Mouse (Mus musculus): ENCODE data around the gene Tuba1c. TPM values are rescaled to one million over a fixed set of nuclear protein-coding genes. Genes with fewer than 3 reads are reported as not detected.

Gene Tuba1c
- polyA plus RNA-seq, 1 experiment from 2014 or later: 142 TPM

DNA sequence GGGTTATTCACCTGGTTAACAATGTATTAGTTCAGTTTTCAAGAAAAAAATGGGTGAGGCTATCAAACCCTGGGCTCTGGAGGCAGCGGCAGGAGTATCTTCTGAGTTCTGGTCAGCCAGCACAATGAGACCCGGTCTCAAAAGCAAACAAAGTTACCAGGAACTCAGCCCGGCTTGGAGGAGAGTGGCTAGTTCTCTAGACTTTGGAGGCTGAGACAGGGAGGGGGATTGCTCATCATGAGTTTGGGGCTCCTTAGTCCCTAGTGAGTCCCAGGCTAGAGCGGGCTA is 1.6 kb downstream of the Tuba1c start:
- Histone ChIP-seq H3K4me1 (replicated peaks; ENCODE audit: control insufficient read depth, insufficient read depth, low read length) (peaks cover 20% of the 10 kb centered on the region), H3K27me3 (ENCODE audit: control insufficient read depth, insufficient read depth, low read length) (no peaks in the 10 kb centered on the region), H3K9ac (ENCODE audit: low read length) (peak overlapping the region; percentile 24; the same call in 1 of the 2 replicates), H3K36me3 (ENCODE audit: control insufficient read depth, insufficient read depth, low read length) (no peaks in the 10 kb centered on the region; the same call in 1 of the 2 replicates), H3K9me3 (ENCODE audit: control insufficient read depth, low read length) (no peaks in the 10 kb centered on the region), H3K27ac (ENCODE audit: low read depth, low read length) (no peak overlapping the region), H3K4me3 (ENCODE audit: low read depth, low read length) (peak overlapping the region; percentile 58), H3K4me2 (ENCODE audit: low read depth, low read length, severe bottlenecking) (peak overlapping the region; percentile 65)
- DNase-seq (ENCODE audit: low spot score) (no peak), ATAC-seq (replicated peaks; ENCODE audit: low FRiP score) (no peak)
- WGBS: 88% methylated on average over 4 of the region's 4 CpGs

DNA sequence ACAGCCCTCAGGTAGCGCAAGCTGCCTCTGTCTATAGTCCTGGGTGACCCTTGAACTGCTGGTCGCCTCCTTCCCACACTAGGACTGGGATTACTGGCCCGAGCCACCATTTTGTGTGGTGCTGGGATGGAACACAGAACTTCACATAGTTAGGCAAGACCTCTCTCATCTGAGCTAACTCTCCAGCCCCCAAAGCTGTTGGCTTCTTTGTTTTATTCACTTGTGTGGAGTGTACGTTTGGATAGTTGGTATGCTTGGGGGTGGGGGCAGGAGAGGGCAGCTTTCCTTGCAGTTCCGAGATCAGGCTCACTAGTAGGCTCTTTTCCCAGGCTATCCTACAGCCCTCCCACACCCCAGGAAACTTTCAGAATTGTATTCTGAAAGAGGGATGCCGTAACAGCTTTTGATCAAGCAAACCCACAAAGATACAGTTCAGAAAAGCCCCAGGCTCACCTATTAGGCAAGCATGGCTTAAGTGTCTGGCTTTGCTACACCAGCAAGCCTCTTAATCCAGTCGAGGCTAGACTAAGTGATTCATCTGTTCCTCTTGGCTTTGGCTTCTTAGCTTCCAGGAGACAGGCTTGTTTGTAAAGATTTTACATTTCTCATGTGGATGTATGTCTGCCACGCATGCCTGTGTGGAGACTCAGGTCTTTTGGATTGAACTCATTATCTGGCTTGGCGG is 2.5 kb downstream of the Tuba1c start:
- no peak for DNase-seq (ENCODE audit: low spot score)
- 72% methylated on average over 9 of the region's 9 CpGs for WGBS
- Histone ChIP-seq H3K9ac (ENCODE audit: low read length) (peak overlapping the region; percentile 7; the same call in 1 of the 2 replicates), H3K4me1 (replicated peaks; ENCODE audit: control insufficient read depth, insufficient read depth, low read length) (peaks cover 20% of the 10 kb centered on the region), H3K9me3 (ENCODE audit: control insufficient read depth, low read length) (no peaks in the 10 kb centered on the region), H3K4me3 (ENCODE audit: low read depth, low read length) (peak overlapping the region; percentile 58), H3K27me3 (ENCODE audit: control insufficient read depth, insufficient read depth, low read length) (no peaks in the 10 kb centered on the region), H3K36me3 (ENCODE audit: control insufficient read depth, insufficient read depth, low read length) (no peaks in the 10 kb centered on the region; the same call in 1 of the 2 replicates), H3K27ac (ENCODE audit: low read depth, low read length) (no peak overlapping the region), H3K4me2 (ENCODE audit: low read depth, low read length, severe bottlenecking) (peak overlapping the region; percentile 65)
- no peak for ATAC-seq (replicated peaks; ENCODE audit: low FRiP score)

DNA sequence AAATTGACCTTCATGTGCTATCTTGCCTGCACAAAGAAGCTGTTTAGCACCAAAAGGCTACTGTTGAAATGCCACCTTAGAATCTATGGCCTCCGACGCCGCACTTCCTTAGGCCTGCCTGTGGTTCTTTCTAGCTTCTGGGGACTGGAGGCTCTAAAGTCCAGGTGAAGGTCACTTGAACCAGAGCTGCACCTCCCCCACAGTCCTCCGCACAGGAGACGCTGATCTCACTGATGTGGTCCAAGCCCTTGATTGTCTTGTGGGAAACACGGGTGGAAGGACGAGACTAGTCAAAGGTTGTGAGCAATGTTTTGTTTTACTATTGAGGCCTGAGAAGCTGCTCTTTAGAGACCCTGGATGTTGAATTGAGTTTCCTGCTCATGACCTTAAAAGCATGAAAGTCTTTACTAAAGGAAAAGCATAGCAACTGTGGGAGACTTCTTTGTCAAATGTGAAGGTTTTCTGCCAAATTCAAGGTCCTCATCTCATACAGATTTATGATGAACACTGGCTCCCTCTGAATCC is 3.1 kb downstream of the Tuba1c start:
- Histone ChIP-seq H3K27me3 (ENCODE audit: control insufficient read depth, insufficient read depth, low read length) (no peaks in the 10 kb centered on the region), H3K4me3 (ENCODE audit: low read depth, low read length) (peak overlapping the region; percentile 58; the same call in 1 of the 2 replicates), H3K9me3 (ENCODE audit: control insufficient read depth, low read length) (no peaks in the 10 kb centered on the region), H3K4me2 (ENCODE audit: low read depth, low read length, severe bottlenecking) (peak overlapping the region; percentile 65; the same call in 1 of the 2 replicates), H3K4me1 (replicated peaks; ENCODE audit: control insufficient read depth, insufficient read depth, low read length) (peaks cover 20% of the 10 kb centered on the region), H3K9ac (ENCODE audit: low read length) (peak overlapping the region; percentile 23; the same call in 1 of the 2 replicates), H3K36me3 (ENCODE audit: control insufficient read depth, insufficient read depth, low read length) (no peaks in the 10 kb centered on the region; the same call in 1 of the 2 replicates), H3K27ac (ENCODE audit: low read depth, low read length) (no peak overlapping the region)
- DNase-seq (ENCODE audit: low spot score) (no peak), ATAC-seq (replicated peaks; ENCODE audit: low FRiP score) (no peak)
- WGBS: 73% methylated on average over 7 of the region's 7 CpGs

DNA sequence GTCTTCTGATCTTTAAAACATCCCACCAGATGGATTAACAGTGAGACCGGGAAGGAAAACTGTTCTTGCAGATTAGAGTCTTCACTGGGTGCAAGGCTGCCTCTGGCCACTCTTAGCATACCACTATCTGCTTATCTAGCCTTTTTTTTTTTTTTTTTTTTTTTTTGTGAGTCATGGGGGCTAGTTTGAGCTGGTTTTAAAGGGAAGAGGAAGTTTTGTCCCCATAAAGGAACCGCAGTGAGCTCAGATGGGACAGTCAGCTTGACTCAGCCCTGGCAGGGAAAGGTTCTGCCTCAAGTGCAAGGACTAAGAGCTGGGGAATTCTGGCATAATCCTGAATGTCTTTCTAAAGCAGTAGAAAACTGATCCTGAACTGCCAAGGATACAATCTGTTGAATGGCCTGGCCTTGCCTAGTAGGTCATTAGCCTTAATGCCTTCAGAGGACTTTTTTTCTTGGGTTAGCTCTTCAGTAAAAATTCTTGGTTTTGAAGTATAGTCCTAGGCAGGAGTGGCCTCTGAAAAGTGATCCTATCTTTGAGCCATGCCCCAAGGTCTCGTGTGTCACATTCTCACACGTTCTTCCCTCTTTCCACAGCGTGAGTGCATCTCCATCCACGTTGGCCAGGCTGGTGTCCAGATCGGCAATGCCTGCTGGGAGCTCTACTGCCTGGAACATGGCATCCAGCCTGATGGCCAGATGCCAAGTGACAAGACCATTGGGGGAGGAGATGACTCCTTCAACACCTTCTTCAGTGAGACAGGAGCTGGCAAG is 4.0 kb downstream of the Tuba1c start:
- DNase-seq (ENCODE audit: low spot score) (no peak), ATAC-seq (replicated peaks; ENCODE audit: low FRiP score) (no peak)
- no peak overlapping the region for H3K4me3 ChIP-seq (ENCODE audit: low read depth, low read length)
- H3K27ac ChIP-seq (ENCODE audit: low read depth, low read length): no peak overlapping the region
- H3K27me3 ChIP-seq (ENCODE audit: control insufficient read depth, insufficient read depth, low read length): no peaks in the 10 kb centered on the region
- H3K9me3 ChIP-seq (ENCODE audit: control insufficient read depth, low read length): no peaks in the 10 kb centered on the region
- H3K4me2 ChIP-seq (ENCODE audit: low read depth, low read length, severe bottlenecking): no peak overlapping the region
- WGBS: 91% methylated on average over 7 of the region's 7 CpGs
- H3K4me1 ChIP-seq (replicated peaks; ENCODE audit: control insufficient read depth, insufficient read depth, low read length): peaks cover 20% of the 10 kb centered on the region
- H3K9ac ChIP-seq (ENCODE audit: low read length): no peak overlapping the region
- no peaks in the 10 kb centered on the region; the same call in 1 of the 2 replicates for H3K36me3 ChIP-seq (ENCODE audit: control insufficient read depth, insufficient read depth, low read length)

DNA sequence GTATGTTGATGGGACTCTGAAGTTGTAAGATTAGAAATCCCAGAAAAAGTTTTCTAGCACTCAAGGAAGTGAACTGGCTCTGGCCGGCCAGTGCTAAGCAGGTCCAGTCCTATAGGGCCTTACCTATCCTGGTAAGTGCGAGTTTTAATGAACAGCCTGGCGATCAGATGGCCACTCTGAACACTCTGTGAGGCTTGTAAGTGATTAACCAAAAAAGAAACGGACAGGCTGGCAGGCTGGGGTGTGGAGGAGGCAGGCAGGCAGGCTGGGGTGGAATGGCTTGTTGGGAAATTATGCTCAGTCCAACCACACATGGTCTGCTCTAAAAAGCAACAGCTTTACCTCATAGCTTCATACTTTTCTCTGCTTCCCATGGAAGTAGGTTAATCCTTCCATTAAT is 5.7 kb downstream of the Tuba1c start:
- no peaks in the 10 kb centered on the region for H3K9me3 ChIP-seq (ENCODE audit: control insufficient read depth, low read length)
- H3K4me2 ChIP-seq (ENCODE audit: low read depth, low read length, severe bottlenecking): no peak overlapping the region
- no peaks in the 10 kb centered on the region for H3K27me3 ChIP-seq (ENCODE audit: control insufficient read depth, insufficient read depth, low read length)
- H3K27ac ChIP-seq (ENCODE audit: low read depth, low read length): no peak overlapping the region
- ATAC-seq (replicated peaks; ENCODE audit: low FRiP score) (no peak), DNase-seq (ENCODE audit: low spot score) (no peak)
- H3K9ac ChIP-seq (ENCODE audit: low read length): no peak overlapping the region
- peaks cover 15% of the 10 kb centered on the region for H3K4me1 ChIP-seq (replicated peaks; ENCODE audit: control insufficient read depth, insufficient read depth, low read length)
- no peaks in the 10 kb centered on the region; the same call in 1 of the 2 replicates for H3K36me3 ChIP-seq (ENCODE audit: control insufficient read depth, insufficient read depth, low read length)
- no peak overlapping the region for H3K4me3 ChIP-seq (ENCODE audit: low read depth, low read length)
- 89% methylated on average over 4 of the region's 4 CpGs for WGBS

DNA sequence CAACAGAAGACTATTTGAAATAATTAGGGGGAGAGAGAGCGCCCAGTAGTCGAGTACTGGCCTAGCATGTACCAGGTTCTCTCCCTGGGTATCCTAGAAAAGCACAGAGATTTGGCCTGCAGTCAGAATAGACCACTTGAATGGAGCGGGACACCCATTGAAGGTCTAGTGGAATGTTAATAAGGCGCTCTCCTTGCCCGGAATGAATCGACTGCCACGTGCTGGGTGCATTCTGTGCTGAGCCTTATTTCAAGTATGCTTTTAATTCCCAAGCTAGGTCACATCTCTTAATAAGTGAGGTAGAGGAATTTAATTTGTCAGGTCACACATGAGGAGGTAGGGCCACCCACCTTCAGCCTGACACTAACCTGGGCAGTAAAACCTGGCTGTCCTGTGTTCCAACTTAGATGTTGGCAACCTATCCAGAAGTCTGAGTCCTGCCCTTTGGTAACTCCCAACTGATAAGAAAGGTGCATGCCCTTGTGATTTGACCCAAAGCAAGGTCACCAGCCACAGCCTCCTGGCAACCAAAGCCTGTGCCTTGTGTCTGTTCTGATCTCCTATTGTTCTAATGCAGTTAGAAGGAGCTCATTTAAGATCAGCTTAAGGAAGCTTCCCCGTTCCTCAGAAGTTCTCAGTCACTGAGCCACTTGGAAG is 6.7 kb downstream of the Tuba1c start:
- WGBS: 86% methylated on average over 8 of the region's 8 CpGs
- no peak for DNase-seq (ENCODE audit: low spot score)
- no peak overlapping the region for H3K4me2 ChIP-seq (ENCODE audit: low read depth, low read length, severe bottlenecking)
- no peak overlapping the region for H3K27ac ChIP-seq (ENCODE audit: low read depth, low read length)
- no peaks in the 10 kb centered on the region for H3K27me3 ChIP-seq (ENCODE audit: control insufficient read depth, insufficient read depth, low read length)
- peaks cover 14% of the 10 kb centered on the region for H3K4me1 ChIP-seq (replicated peaks; ENCODE audit: control insufficient read depth, insufficient read depth, low read length)
- no peaks in the 10 kb centered on the region for H3K9me3 ChIP-seq (ENCODE audit: control insufficient read depth, low read length)
- H3K9ac ChIP-seq (ENCODE audit: low read length): no peak overlapping the region
- H3K4me3 ChIP-seq (ENCODE audit: low read depth, low read length): no peak overlapping the region
- ATAC-seq (replicated peaks; ENCODE audit: low FRiP score): no peak
- no peaks in the 10 kb centered on the region; the same call in 1 of the 2 replicates for H3K36me3 ChIP-seq (ENCODE audit: control insufficient read depth, insufficient read depth, low read length)

GRCm38 (mm10) chr15:99038025-99038424 is 8.3 kb downstream of the Tuba1c start:
- no peak for ATAC-seq (replicated peaks; ENCODE audit: low FRiP score)
- DNase-seq (ENCODE audit: low spot score): no peak
- WGBS: 85% methylated on average over 1 of the region's 1 CpGs
- Histone ChIP-seq H3K36me3 (ENCODE audit: control insufficient read depth, insufficient read depth, low read length) (no peaks in the 10 kb centered on the region; the same call in 1 of the 2 replicates), H3K4me1 (replicated peaks; ENCODE audit: control insufficient read depth, insufficient read depth, low read length) (peaks cover 2% of the 10 kb centered on the region; the same call in 1 of the 2 replicates), H3K27ac (ENCODE audit: low read depth, low read length) (no peak overlapping the region), H3K9me3 (ENCODE audit: control insufficient read depth, low read length) (no peaks in the 10 kb centered on the region), H3K4me2 (ENCODE audit: low read depth, low read length, severe bottlenecking) (no peak overlapping the region), H3K27me3 (ENCODE audit: control insufficient read depth, insufficient read depth, low read length) (no peaks in the 10 kb centered on the region), H3K4me3 (ENCODE audit: low read depth, low read length) (no peak overlapping the region), H3K9ac (ENCODE audit: low read length) (no peak overlapping the region)

DNA sequence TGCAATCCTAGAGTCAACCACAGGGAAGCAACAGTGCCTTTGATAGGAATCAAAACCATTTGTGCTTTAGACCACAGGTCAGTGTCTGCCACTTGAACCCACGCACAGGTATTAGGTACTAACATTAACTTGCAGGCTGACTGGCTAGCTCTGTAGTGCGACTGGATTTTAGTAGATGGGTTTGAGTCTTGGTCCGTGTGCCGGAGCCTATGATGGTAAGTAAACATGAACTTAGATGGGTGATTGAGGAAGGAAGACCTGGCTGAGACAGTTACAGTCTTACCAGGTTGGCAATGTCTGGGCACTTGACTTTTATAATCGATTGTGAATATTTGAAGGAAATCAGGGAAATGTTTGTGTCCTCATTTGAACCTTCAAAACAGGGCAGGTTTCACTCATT is 9.1 kb downstream of the Tuba1c start:
- H3K4me2 ChIP-seq (ENCODE audit: low read depth, low read length, severe bottlenecking): no peak overlapping the region
- H3K9me3 ChIP-seq (ENCODE audit: control insufficient read depth, low read length): no peaks in the 10 kb centered on the region
- no peaks in the 10 kb centered on the region for H3K4me1 ChIP-seq (replicated peaks; ENCODE audit: control insufficient read depth, insufficient read depth, low read length)
- no peaks in the 10 kb centered on the region; the same call in 1 of the 2 replicates for H3K36me3 ChIP-seq (ENCODE audit: control insufficient read depth, insufficient read depth, low read length)
- ATAC-seq (replicated peaks; ENCODE audit: low FRiP score): no peak
- no peak overlapping the region for H3K27ac ChIP-seq (ENCODE audit: low read depth, low read length)
- DNase-seq (ENCODE audit: low spot score): no peak
- no peak overlapping the region for H3K4me3 ChIP-seq (ENCODE audit: low read depth, low read length)
- no peaks in the 10 kb centered on the region for H3K27me3 ChIP-seq (ENCODE audit: control insufficient read depth, insufficient read depth, low read length)
- WGBS: 94% methylated on average over 5 of the region's 5 CpGs
- H3K9ac ChIP-seq (ENCODE audit: low read length): no peak overlapping the region
